Mouse (Mus musculus): Measurements from ENCODE around the gene Ttll10.
A peak's percentile ranks its signal among the peaks of the same experiment; 100 is the strongest.

Ttll10 gene

GRCm38 (mm10) chr4:156065156-156065894 lies 6.1 kb upstream of the Ttll10 start:
- DNase-seq (ENCODE audit: low spot score in 2 of 2), result no peak

GRCm38 (mm10) chr4:156064510-156064897 lies 5.3 kb upstream of the Ttll10 start:
- DNase-seq (ENCODE audit: low spot score in 2 of 2), result no peak

- DNase-seq (ENCODE audit: low spot score in 2 of 2), result no peak
Measured at GRCm38 (mm10) chr4:156063861-156064509, 4.8 kb upstream of the Ttll10 start.

- no peak for DNase-seq (ENCODE audit: low spot score in 2 of 2)
Measured at GRCm38 (mm10) chr4:156059713-156060112, 499 bp upstream of the Ttll10 start.

GRCm38 (mm10) chr4:156058826-156059225 lies 388 bp downstream of the Ttll10 start:
- DNase-seq (ENCODE audit: low spot score in 2 of 2), result no peak

GRCm38 (mm10) chr4:156057702-156058101 lies 1.5 kb downstream of the Ttll10 start:
- DNase-seq (ENCODE audit: low spot score in 2 of 2), result no peak

- no peak for DNase-seq (ENCODE audit: low spot score in 2 of 2)
Measured at GRCm38 (mm10) chr4:156055173-156055572, 4.0 kb downstream of the Ttll10 start.

- DNase-seq (ENCODE audit: low spot score in 2 of 2), result no peak
Measured at GRCm38 (mm10) chr4:156054606-156055005, 4.6 kb downstream of the Ttll10 start.

GRCm38 (mm10) chr4:156054130-156054529 lies 5.1 kb downstream of the Ttll10 start:
- DNase-seq (ENCODE audit: low spot score in 2 of 2), result no peak

- no peak for DNase-seq (ENCODE audit: low spot score in 2 of 2)
Measured at GRCm38 (mm10) chr4:156053113-156053512, 6.1 kb downstream of the Ttll10 start.

- DNase-seq (ENCODE audit: low spot score in 2 of 2), result no peak
Measured at GRCm38 (mm10) chr4:156050391-156050980, 8.7 kb downstream of the Ttll10 start.

GRCm38 (mm10) chr4:156049779-156050178 lies 9.4 kb downstream of the Ttll10 start:
- no peak for DNase-seq (ENCODE audit: low spot score in 2 of 2)

- no peak for DNase-seq (ENCODE audit: low spot score in 2 of 2)
Measured at GRCm38 (mm10) chr4:156044754-156045153, 14.5 kb downstream of the Ttll10 start.

- peak in 1 of 2 experiments; percentile 67 for DNase-seq (ENCODE audit: low spot score in 2 of 2)
Measured at GRCm38 (mm10) chr4:156034901-156035300, 24.3 kb downstream of the Ttll10 start.

GRCm38 (mm10) chr4:156034301-156034700 lies 24.9 kb downstream of the Ttll10 start:
- DNase-seq (ENCODE audit: low spot score in 2 of 2), result no peak

GRCm38 (mm10) chr4:156033476-156034119 lies 25.6 kb downstream of the Ttll10 start:
- DNase-seq (ENCODE audit: low spot score in 2 of 2), result peak; percentile 51 to 76

GRCm38 (mm10) chr4:156032856-156033255 lies 26.4 kb downstream of the Ttll10 start:
- no peak for DNase-seq (ENCODE audit: low spot score in 2 of 2)

- DNase-seq (ENCODE audit: low spot score in 2 of 2), result peak; percentile 45 to 73
Measured at GRCm38 (mm10) chr4:156031593-156032391, 27.4 kb downstream of the Ttll10 start.

GRCm38 (mm10) chr4:156031255-156031592 lies 28.0 kb downstream of the Ttll10 start:
- no peak for DNase-seq (ENCODE audit: low spot score in 2 of 2)

GRCm38 (mm10) chr4:156030651-156031118 lies 28.5 kb downstream of the Ttll10 start:
- DNase-seq (ENCODE audit: low spot score in 2 of 2), result no peak

- DNase-seq (ENCODE audit: low spot score in 2 of 2), result no peak
Measured at GRCm38 (mm10) chr4:156028580-156028979, 30.6 kb downstream of the Ttll10 start.

- DNase-seq (ENCODE audit: low spot score in 2 of 2), result peak in 1 of 2 experiments; percentile 69
Measured at GRCm38 (mm10) chr4:156026013-156026412, 33.2 kb downstream of the Ttll10 start, which contains the start of gene Tnfrsf18. Gene Tnfrsf18 (plus strand): TSS chr4:156026164.

Data from spleen, postnatal 4 days (tissue).